Mouse (Mus musculus): ENCODE results near the gene Vmn2r96.
"Not testable (repeated sequence)": the region's sequence is repeated elsewhere in the genome, so short reads cannot be mapped to it uniquely, and the experiment has no call there.

Gene Vmn2r96

DNA sequence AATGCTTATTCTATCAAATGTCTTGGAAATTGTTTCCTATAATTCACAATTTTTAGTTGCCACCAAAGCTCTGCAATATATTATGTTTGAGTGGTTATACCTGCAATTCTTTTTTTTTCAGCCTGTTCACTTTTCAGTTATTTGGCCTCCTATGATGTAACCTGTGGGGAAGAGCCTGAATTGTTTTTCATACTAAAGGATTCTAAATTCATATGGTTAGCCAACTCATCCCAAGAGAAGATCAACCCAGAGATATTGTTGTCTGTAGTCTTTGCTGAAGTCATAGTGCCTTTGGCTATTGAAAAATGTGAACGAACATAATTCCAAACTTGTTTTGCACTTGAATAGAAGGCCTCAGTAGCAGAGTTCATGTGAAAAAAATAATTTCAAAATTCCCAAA, at the start of gene Vmn2r96:
TSS of gene Vmn2r96 (plus strand) at position 301 of the 400 bp plus-strand sequence.
- DNase-seq (ENCODE audit: low read depth): not testable (repeated sequence)

DNA sequence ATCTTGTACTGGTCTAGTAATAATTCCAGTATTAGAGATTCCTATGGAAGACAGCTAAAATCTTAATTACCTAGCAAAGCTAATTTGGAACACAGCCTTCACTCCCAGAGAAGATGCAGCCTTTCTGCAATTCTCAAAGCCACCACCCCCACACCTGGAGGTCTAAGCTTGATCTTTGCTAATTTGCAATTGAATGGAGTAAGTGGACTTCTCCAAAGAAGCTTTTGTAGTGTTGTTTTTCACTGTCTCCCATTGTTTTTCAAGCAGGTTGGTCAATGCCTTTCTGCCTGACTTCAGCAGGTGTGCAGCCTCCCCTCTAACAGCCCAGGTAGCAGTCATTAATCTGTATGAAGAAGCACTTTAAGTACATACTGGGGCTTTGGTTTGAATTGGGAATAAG, 49.6 kb upstream of the Vmn2r96 start:
- DNase-seq (ENCODE audit: low read depth): no peak

DNA sequence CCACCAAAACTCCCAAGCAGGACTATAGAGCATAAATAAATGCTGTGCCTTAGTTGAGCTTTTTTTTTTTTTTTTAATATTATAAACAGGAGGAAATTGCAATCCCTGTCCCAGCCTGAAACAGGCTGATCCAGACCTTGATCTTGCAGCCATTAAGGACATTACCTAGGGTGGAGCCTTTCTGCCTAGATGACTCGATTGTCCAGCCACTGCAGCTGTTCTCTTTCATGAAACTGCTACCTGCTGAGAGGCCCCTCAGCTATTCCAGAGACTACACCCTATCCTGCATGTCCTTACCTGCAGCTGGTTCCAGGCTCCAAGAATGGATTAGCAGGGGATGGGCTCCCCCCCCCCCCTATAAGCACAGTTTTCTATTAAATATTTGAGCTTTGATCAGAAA, 49.0 kb upstream of the Vmn2r96 start:
- DNase-seq (ENCODE audit: low read depth): no peak

DNA sequence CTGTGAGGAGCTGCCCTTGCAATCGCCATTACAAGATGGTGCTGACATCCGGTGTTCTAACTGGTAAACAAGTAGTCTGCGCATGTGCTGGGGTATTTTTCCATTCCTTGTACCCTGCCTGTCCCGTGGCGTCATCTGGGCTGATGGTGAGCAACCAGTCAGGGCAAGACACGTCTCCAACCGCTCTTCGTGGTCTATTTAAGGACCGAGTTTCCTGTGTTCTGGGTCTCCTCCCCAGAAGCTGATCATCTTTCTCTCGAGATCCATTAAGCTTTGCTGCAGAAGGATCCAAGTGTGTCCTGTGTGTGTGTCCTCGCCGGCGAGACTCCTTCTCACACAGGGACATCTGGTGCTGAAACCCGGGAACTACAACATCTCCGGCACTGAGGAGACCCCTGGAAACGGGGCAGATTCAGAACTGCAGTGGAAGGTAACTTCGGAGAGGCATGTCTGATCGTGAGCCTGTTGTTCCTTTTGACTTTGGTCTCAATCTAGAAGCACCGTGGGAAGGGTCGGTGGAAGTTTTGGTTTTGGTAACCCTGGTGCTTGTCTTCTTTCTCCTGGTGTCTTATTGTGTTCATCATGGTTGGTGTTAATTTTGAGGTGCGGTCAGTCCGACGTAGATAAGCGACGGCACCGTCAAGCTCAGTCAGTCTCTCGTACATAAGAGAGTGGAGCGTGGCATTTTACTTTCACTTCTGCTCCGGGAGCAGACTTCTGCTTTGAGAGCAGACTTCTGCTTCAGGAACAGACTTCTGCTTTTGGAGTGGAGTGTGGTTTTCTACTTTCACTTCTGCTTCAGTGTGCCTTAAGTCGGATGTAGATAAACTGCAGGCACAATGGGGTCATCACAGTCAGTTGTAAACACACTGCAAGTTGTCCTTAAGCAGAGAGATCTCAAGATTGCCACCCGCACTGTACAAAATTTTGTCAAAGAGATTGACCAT, 14.5 kb upstream of the Vmn2r96 start:
- not testable (repeated sequence) for DNase-seq (ENCODE audit: low read depth)

DNA sequence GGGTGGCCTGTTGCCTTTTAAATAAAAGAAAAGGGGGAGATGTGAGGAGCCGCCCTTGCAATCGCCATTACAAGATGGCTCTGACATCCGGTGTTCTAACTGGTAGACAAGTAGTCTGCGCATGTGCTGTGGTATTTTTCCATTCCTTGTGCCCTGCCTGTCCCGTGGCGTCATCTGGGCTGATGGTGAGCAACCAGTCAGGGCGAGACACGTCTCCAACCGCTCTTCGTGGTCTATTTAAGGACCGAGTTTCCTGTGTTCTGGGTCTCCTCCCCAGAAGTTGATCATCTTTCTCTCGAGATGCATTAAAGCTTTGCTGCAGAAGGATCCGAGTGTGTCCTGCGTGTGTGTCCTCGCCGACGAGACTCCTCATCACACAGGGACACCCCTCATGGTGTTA, 6.8 kb upstream of the Vmn2r96 start:
- not testable (repeated sequence) for DNase-seq (ENCODE audit: low read depth)

DNA sequence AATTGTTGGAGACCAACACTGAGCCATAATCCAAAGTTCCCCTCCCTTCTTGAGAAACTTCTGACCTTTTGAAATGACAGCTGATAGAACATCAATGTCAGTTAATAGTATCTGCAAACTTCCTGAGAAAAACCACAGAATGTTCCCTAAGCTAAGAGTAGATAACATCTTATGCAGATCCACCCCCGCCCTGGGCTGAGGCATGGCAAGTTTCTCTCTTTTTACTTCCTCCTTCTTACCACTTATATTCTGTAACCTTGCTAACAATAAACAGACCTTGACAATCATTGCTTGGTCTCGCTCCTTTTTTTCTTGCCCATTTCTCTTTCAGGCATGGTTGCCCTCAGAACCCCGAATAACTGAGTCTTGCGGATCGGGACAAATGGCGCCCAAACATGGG, 42.2 kb downstream of the Vmn2r96 start:
- DNase-seq (ENCODE audit: low read depth): not testable (repeated sequence)

DNA sequence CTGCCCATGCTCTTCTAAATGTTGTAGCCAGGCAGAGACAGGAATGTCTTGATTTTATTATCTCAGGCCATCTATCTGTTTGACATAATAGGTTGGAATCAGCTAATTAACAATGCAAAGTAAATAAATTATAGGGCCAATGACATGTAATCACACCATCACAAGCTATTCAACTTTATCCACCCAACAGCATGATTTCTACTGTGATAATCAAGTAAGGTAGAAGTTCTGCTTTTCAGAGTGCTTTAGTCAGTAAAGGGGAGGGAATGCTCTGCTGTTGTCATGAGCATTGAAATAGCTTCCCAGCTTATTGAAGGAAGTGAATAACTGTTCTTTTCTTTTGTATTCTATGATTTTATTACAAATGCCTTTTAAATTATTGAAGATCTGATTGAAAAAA, 53.6 kb downstream of the Vmn2r96 start:
- DNase-seq (ENCODE audit: low read depth): no peak

Measured in NIH3T3 (cell line).